ENCODE assay signal across 13 mouse cellular contexts in genomic region chr15:31676771-31677191, GRCm38 (mm10).
DNase-seq lines count a peak whose midpoint lies in the region; ATAC-seq lines count a peak whose summit lies in the region.
"Had no signal": no experiment of that assay in that cellular context is flagged by ENCODE, and none has a peak within 500 bp of the region (broad histone marks: within the 10 kb centered on the region; RNA-seq: fewer than 3 reads in every experiment).

No protein-coding gene starts in this region.

- no peak overlapping the region for H3K27ac ChIP-seq in kidney, embryonic 16.5 days (ENCODE audit: low read length)
- H3K27ac ChIP-seq in embryonic facial prominence, embryonic 11.5 days (replicated peaks; ENCODE audit: low read depth, low read length): no peak overlapping the region
- H3K27ac ChIP-seq: limb, embryonic 12.5 days had no signal

- H3K9me3 ChIP-seq in kidney, embryonic 16.5 days (ENCODE audit: low read length): no peaks in the 10 kb centered on the region
- H3K9me3 ChIP-seq in embryonic facial prominence, embryonic 11.5 days (replicated peaks; ENCODE audit: control insufficient read depth, low read length): no peaks in the 10 kb centered on the region
- H3K9me3 ChIP-seq: G1E; limb, embryonic 12.5 days had no signal

- no peaks in the 10 kb centered on the region for H3K36me3 ChIP-seq in kidney, embryonic 16.5 days (ENCODE audit: insufficient read depth, low read length)
- H3K36me3 ChIP-seq in embryonic facial prominence, embryonic 11.5 days (replicated peaks; ENCODE audit: control insufficient read depth, insufficient read depth, low read depth, low read length): no peaks in the 10 kb centered on the region
- H3K36me3 ChIP-seq: G1E; limb, embryonic 12.5 days had no signal

- WGBS in kidney, embryonic 16.5 days: 29% methylated on average over 7 of the region's 7 CpGs
- 56% methylated on average over 7 of the region's 7 CpGs for WGBS in embryonic facial prominence, embryonic 11.5 days

- H3K9ac ChIP-seq in kidney, embryonic 16.5 days (replicated peaks; ENCODE audit: low read length): no peak overlapping the region
- H3K9ac ChIP-seq in embryonic facial prominence, embryonic 11.5 days (replicated peaks; ENCODE audit: low read length): no peak overlapping the region
- H3K9ac ChIP-seq: limb, embryonic 12.5 days had no signal

- DNase-seq in kidney, postnatal 14 days: peak; percentile 36
- DNase-seq in embryonic facial prominence, embryonic 11.5 days (ENCODE audit: low spot score): peak; percentile 51
- DNase-seq in gastrocnemius, postnatal 14 days: peak; percentile 36
- DNase-seq in lung, postnatal 25 days (ENCODE audit: low spot score): peak; percentile 20
- DNase-seq in cerebellum, adult 11-12 months: no peak
- no peak for DNase-seq in urinary bladder, postnatal 25 days (ENCODE audit: low spot score)
- DNase-seq: adrenal gland, adult 2 months; cerebellum, postnatal 36 days; thymus, postnatal 14 days had no signal

- ATAC-seq in kidney, embryonic 16.5 days (ENCODE audit: low FRiP score, low TSS enrichment): no peak
- ATAC-seq in embryonic facial prominence, embryonic 11.5 days (replicated peaks; ENCODE audit: insufficient number of reproducible peaks, low FRiP score, low TSS enrichment, low read depth): no peak
- ATAC-seq: intestine, postnatal 0 days had no signal

- intact Hi-C loops in gastrocnemius, postnatal 14 days (cut with DNase I; ENCODE audit: low total_unique reads): no loop called here

- no peak overlapping the region for H3K4me3 ChIP-seq in kidney, embryonic 16.5 days (ENCODE audit: low read length)
- no peak overlapping the region for H3K4me3 ChIP-seq in embryonic facial prominence, embryonic 11.5 days (ENCODE audit: low read depth, low read length)
- H3K4me3 ChIP-seq: limb, embryonic 12.5 days had no signal

- no peaks in the 10 kb centered on the region for H3K27me3 ChIP-seq in kidney, embryonic 16.5 days (ENCODE audit: insufficient read depth, low read length)
- no peaks in the 10 kb centered on the region for H3K27me3 ChIP-seq in embryonic facial prominence, embryonic 11.5 days (ENCODE audit: control insufficient read depth, insufficient read depth, low read length)
- H3K27me3 ChIP-seq: limb, embryonic 12.5 days had no signal

- H3K4me2 ChIP-seq in kidney, embryonic 16.5 days (replicated peaks; ENCODE audit: low read depth, low read length): no peak overlapping the region
- H3K4me2 ChIP-seq in embryonic facial prominence, embryonic 11.5 days (ENCODE audit: low read depth, low read length): no peak overlapping the region
- H3K4me2 ChIP-seq: limb, embryonic 12.5 days had no signal

- no peaks in the 10 kb centered on the region; the same call in 1 of the 2 replicates for H3K4me1 ChIP-seq in kidney, embryonic 16.5 days (ENCODE audit: insufficient read depth, low read length)
- H3K4me1 ChIP-seq in embryonic facial prominence, embryonic 11.5 days (ENCODE audit: control insufficient read depth, insufficient read depth, low read length): no peaks in the 10 kb centered on the region; the same call in 1 of the 2 replicates

Comparison
In these comparisons a context has a peak if more than half of its experiments do, and no peak if none do; other contexts are left out.
1. DNase-seq: peak in kidney, postnatal 14 days (single experiment), embryonic facial prominence, embryonic 11.5 days (single experiment), gastrocnemius, postnatal 14 days (single experiment) and lung, postnatal 25 days (single experiment); none in cerebellum, adult 11-12 months (single experiment) and urinary bladder, postnatal 25 days (single experiment).